Mouse (Mus musculus): ENCODE measurements at regions not wholly inside any gene's neighbourhood (a gene's known extent, or its start where the extent isn't known, plus 50 kb on each side); places are given as distances from the start of the nearest gene placed in this dataset.
A peak's percentile ranks its signal among the peaks of the same experiment; 100 is the strongest.

DNA sequence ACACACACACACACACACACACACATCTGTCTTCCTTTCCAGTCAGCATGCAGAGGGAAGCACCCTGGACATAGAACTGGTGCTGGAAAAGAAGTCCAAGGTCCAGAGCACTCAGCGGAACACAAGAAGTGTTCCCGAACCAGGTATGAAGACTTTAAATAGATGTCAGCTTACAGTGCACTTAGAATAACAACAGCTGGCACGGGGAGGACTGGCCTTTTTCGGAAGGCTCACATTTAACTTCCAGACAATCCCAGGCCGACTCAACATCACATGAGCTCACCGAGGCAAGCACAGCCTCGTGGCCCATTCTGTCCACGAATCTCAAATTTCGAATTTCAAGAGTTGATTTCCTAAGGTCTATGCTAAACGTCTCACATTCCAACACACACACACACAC lies 70.9 kb upstream of the Slc25a33 start:
- no peak for DNase-seq (ENCODE audit: extremely low spot score in 1 of 2, low spot score in 2 of 2)
- intact Hi-C loops (cut with DNase I): no loop called here

DNA sequence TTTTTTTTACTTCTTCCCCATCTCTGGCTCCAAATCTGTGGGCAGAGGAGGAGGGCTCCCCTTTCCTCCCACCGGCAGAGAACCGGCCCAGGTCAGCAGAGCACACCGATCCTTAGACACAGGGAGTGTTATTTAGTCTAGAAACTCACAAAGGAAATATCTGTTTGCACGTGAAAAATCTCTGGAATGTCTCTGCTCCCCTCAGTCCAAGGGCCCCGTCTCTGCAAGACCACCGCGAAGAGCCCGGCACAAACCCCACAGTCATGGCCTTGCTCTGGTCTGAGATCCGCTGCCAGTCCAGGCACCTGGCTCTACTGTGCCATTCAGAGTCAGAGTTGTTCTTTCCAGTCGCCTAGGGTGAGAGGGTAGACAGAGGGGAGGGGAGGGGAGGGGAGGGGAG lies 69.7 kb upstream of the Slc25a33 start:
- no peak for DNase-seq (ENCODE audit: extremely low spot score in 1 of 2, low spot score in 2 of 2)
- intact Hi-C loops (cut with DNase I): no loop called here

DNA sequence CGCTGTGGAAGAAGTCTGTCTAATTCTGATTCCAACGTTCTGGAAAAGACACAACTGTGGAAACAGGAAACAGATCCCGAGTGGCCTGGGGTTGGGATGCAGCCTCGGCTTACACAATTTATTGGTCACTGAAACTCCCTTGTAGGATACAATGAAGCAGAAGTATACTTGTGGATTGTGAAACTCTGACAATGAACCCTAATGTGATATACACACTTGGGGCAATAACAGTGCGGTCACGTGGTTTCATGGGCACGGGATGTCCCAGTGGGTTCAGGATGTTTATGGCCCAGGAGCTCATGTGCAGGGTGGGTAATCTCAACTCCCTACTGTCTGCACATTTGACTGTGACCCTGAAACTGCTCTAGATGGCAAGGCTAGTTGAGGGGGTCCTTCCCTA lies 68.8 kb upstream of the Slc25a33 start:
- intact Hi-C loops (cut with DNase I): no loop called here
- no peak for DNase-seq (ENCODE audit: extremely low spot score in 1 of 2, low spot score in 2 of 2)

DNA sequence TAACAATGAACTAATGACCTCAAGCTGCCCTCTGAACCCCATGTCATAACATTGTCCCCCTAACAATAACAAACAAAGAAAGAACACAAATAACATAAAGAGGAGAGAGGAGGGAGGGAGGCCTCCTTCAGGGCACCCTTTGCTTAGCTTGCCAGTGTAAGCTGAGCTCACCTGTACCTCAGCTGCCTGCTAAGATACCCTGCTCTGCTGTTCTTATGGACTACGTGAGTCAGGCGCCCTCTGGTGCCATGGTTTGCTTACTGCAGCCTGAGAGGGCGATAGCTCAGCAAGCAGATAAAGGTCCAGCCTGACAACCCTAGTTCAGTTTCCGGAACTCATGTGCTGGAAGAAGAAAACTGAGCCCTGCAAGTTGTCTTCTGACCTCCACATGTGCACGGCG lies 67.8 kb upstream of the Slc25a33 start:
- DNase-seq (ENCODE audit: extremely low spot score in 1 of 2, low spot score in 2 of 2): peak in 1 of 2 experiments; percentile 54
- intact Hi-C loops (cut with DNase I): no loop called here

DNA sequence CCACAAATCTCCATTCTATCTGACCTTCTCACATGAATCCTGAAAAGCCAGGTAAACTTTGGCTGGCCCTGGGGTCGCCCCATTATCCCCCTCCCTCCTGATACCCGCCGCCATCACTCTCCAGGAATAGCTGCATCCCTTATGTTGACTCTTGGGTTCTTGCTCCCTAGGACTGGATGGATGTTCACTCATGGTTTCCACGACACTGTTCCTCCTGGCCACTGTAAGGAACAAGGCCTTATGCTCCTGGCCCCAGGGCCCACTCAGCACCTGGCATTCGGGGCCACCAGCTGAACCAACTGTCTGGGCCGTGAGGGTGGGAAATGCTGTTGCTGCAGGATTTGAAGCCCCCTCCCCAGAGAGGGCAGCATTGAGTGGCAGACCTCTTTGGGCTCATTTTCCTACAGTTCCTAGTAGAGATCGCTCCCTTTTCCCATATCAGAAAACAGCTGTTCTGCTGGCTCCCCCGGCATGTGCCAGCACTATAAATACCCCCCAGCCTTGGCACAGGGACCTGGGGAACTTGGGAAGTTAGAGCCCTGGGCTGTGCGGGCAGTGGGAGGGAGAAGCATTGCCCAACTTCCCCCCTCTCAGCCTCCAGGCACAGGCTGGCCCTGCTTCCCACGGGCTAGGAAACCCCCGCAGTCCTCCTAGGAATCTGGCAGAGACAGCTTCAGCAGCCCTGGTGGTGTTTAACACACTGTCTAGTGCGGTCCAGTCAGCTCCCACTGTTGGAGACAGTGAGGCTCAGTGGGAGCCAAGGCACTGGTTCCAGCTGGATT lies 66.6 kb upstream of the Slc25a33 start:
- intact Hi-C loops (cut with DNase I): no loop called here
- peak; percentile 68 to 75 for DNase-seq (ENCODE audit: extremely low spot score in 1 of 2, low spot score in 2 of 2)

DNA sequence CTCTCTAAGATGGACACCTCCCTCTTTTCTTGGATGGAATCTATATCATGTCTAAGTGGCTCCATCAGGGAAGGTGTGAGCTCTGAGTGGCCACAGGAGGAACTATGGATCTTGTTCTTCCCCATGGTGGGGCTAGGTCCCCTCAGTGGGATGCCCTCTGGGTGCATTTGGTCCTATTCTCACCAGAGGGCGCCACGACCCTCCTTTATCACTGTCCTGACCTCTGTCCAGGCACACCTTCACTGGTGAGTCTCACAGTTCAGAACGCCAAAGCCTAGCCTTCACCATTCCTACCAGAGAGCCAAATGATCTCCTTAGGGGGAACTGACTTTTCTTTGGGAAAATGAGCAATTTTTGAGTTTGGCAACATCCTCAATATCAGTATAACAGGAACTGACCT lies 64.6 kb upstream of the Slc25a33 start:
- intact Hi-C loops (cut with DNase I): no loop called here
- DNase-seq (ENCODE audit: extremely low spot score in 1 of 2, low spot score in 2 of 2): peak in 1 of 2 experiments; percentile 54

DNA sequence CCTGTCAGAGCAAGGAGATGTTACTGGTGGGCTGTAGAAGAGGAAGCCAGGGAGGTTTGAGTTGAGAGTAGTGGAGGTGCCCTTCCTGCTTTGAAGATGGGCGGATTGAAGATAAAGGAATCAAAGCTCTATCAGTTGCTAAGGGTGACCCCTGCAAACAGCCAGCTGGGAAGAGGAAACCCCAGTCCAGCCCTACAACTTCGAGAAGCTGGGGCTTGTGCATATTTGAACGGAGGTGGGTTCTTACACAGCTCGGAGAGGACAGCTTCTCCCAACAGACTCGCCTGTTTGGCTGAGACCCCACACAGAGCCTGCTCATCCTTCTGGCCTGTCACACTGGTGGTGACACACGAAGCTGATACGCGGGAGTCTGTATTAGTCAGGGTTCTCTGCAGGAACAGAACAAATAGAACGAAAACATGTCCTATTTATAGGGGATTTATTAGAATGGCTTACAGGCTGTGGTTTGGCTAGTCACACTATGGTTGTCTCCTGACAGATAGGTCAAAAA lies 60.6 kb upstream of the Slc25a33 start:
- DNase-seq (ENCODE audit: extremely low spot score in 1 of 2, low spot score in 2 of 2): no peak
- intact Hi-C loops (cut with DNase I): no loop called here

DNA sequence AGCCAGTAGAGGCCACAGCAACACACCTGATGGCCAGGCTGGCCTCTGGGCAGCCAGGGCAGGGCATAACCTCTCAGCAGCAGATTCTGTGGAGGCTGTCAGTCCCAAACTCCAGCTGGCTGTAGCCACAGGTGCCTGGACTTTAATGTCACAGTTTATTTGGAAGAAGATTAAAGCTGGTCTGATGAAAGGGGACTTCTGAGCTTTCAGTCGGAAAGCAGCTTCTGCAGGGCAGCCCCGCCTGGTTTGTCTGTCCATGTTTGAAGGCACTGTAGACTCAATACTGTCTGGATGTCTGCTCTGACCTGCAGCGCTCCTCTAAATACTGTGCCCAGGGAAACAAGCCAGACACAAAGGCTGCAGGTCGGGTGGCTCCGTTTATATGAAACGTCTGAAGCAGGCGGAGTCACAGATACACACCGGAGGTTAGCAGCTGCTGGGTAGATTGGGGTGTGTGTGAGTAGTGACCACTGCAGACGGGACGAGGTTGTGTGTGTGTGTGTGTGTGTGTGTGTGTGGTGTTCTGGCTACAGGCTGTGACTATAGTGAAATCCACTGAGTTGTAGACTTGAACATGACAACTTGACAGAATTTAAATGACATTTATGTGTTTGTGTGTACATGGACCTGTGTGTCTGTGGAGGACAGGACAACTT lies 58.5 kb upstream of the Slc25a33 start:
- intact Hi-C loops (cut with DNase I): no loop called here

DNA sequence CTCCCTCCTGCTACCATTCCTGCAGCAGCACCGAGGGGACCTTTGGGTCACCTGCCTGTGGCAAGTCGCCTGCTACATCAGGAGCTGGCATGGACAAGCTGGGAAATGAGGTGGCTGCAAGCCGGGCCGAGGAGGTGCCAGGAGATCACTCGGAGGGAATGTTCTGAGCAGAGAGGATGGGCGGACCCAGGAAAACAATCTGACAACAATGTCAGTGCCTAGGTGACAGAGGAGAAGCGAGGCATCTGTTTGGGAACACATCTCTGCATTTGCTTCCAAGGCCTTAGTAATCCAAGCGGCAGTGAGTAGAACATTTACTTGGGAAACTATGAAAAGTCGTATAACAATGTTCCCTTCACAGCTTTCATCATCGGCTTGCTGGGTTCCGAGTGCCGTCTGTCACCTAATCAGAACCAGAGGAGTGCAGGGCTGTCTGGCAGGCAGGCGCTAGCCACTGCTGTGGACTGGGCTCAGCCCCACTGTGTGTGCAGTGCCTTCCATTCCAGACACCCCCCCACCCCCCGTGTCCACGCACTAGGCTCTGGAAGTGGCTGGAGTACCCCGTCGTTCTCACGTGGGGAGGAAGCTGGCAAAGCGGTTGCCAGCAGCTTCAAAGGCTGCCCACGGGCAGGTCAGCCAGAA lies 56.6 kb upstream of the Slc25a33 start:
- DNase-seq (ENCODE audit: extremely low spot score in 1 of 2, low spot score in 2 of 2): no peak
- intact Hi-C loops (cut with DNase I): no loop called here

More for the DNA sequence above, 58.5 kb upstream of the Slc25a33 start:
- peak in 1 of 2 experiments; percentile 63 for DNase-seq (ENCODE audit: extremely low spot score in 1 of 2, low spot score in 2 of 2)

DNA sequence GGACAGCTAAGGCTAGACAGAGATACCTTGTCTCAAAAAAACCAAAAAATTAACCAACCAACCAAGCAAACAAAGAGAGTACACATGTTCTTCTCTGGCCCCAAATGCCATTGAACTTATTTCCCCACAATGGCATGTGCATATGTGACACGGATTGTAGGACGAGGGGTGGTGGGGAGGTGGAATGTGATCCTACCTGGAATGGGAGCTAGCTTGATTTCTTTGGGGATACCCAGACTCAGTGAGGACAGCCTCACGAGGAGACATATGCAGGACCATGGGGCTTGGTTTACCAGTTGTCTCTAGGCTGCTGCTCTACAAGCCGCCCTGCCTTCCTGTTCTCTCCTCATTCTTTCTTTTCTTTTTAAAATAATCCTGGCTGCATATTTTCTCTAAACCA lies 55.9 kb upstream of the Slc25a33 start:
- no peak for DNase-seq (ENCODE audit: extremely low spot score in 1 of 2, low spot score in 2 of 2)
- intact Hi-C loops (cut with DNase I): no loop called here

DNA sequence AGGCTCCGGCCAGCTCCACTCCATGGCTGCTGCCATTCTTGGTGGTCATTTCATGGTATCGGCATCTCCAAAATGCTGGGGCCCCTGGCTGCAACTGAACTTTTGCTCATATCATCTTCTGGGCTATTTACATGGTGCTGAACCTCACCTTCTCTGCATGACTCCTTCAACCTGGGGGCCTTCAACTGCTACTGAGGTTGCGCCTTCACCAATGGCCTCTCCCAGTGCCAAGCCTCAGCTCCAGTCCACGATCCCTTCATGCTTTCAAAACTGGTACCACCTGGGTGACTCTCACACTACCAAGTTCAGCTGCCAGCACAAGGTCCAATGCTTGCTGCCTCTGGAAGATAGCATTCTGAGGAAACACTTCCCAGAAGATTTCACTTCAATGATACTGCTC lies 53.7 kb upstream of the Slc25a33 start:
- DNase-seq (ENCODE audit: extremely low spot score in 1 of 2, low spot score in 2 of 2): no peak
- intact Hi-C loops (cut with DNase I): no loop called here

All from left cerebral cortex, postnatal 10 days (tissue).